Mouse (Mus musculus) layer of hippocampus, postnatal 10 days (tissue): ENCODE data around the gene Ap4m1. TPM values are rescaled to one million over a fixed set of nuclear protein-coding genes. Genes with fewer than 3 reads are reported as not detected.
A peak's percentile ranks its signal among the peaks of the same experiment; 100 is the strongest.
"Not testable (repeated sequence)": the region's sequence is repeated elsewhere in the genome, so short reads cannot be mapped to it uniquely, and the experiment has no call there.

Experiments
- DNase-seq, 2 experiments: peaks; one replicate each; pipeline ENCODE4 v3.0.0; 2021; ENCODE audit warnings: low spot score in 2 of 2
- microRNA-seq, 2 experiments: library from miRNA; unstranded; fragments of <30 nt; microRNA quantifications; one replicate each; pipeline ENCODE4 v1.2.0; 2021
- total RNA-seq, 2 experiments: library from RNA; stranded (reverse); gene quantifications; 2 replicates each; pipeline ENCODE4 v1.2.3; 2021

Ap4m1 gene
- total RNA-seq, 2 experiments from 2014 or later, result 25.9 to 26.5 TPM

GRCm38 (mm10) chr5:138194755-138195345 lies 23.0 kb downstream of the Ap4m1 start:
- DNase-seq, result peak; percentile 40 to 60

- no peak for DNase-seq
Observed at GRCm38 (mm10) chr5:138195463-138195862, 23.7 kb downstream of the Ap4m1 start.

DNA sequence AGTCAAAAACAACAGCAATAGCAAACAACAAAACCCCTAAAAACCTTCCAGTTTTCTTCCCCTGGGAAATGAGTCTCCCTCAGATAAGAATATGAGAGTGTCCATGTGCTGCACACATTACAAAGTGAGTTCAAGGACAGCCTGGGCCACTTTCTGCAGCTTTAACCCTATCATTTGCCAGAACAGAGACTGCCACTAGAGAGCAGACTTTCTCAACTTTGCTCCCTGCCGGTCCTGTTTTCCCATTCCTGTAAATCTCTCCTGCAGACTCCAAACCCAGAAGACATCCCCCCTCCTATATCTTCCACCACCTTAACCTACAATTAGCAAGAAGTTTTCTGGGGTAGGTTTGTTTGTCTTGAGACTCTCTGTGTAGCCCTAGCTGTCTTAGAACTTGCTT lies 27.8 kb downstream of the Ap4m1 start:
- DNase-seq, result no peak

- DNase-seq, result no peak
Observed at GRCm38 (mm10) chr5:138202086-138202485, 30.3 kb downstream of the Ap4m1 start.

GRCm38 (mm10) chr5:138207253-138207652 lies 35.5 kb downstream of the Ap4m1 start:
- DNase-seq, result no peak

GRCm38 (mm10) chr5:138207873-138208272 lies 36.1 kb downstream of the Ap4m1 start:
- DNase-seq, result no peak

DNA sequence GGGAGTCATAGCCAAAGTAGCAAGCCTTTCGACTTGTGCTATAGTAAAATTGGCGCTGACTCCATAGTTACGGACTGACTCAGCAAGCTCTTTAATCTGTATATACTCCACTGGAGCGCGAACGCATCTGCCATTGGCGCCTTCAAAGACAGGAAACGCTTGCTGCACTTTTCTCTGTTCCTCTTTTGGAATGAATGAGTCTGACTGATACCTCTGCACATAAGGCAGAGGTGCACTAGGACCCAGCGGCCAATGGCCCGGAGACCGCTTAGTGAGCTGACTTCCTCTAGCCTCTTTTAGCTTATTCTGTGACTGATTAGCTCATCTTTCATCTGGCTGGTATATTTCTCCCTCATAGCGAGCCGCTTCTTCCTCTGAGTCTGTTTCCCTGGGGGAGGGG lies 44.8 kb downstream of the Ap4m1 start:
- DNase-seq, result not testable (repeated sequence)

DNA sequence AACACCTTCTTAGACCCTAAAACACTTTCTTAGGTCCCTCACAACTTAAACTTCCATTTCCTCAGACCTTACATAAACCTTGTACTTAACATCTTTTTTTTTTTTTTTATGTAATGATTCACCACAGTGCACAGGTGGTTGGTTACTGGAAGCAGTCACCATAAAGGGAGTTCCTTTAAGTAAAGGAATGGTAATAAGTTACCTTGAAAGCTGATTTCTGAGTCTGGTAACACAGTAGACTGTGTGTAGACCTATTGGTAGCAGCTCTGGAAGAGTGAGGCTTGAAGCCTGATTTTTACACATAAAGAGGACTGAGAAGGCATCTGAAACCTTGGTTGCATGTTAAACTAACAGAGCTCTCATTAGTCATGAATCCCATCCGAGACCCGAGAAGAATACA lies 48.1 kb downstream of the Ap4m1 start:
- no peak for DNase-seq

GRCm38 (mm10) chr5:138222111-138222510 lies 50.3 kb downstream of the Ap4m1 start:
- DNase-seq, result peak; percentile 93 to 95

GRCm38 (mm10) chr5:138223287-138223686 lies 51.5 kb downstream of the Ap4m1 start:
- DNase-seq, result no peak

GRCm38 (mm10) chr5:138225700-138226099 lies 53.9 kb downstream of the Ap4m1 start, which contains the start of gene Nxpe5:
Gene Nxpe5, plus strand, starts transcription at chr5:138225898.
- DNase-seq, result no peak

DNA sequence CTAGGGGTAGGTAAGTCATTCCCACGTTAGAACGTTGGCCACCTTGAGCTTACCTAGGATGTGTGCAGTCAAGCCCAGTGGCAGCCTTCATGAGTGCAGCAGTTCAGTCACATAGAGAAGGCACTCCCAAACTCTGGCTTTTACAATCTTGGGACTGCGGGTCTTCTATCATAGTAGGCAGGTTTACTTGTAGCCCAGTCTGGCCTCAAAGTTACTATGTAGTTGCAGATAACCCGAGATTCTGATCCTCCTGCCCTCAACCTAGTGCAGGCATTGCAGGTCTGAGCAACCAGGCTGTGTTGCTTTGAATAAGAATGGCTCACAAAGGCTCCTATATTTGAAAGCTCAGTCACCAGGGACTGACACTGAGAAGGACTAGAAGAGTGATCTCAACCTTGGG lies 54.7 kb downstream of the Ap4m1 start:
- DNase-seq, result no peak

GRCm38 (mm10) chr5:138227367-138227766 lies 55.6 kb downstream of the Ap4m1 start:
- no peak for DNase-seq

GRCm38 (mm10) chr5:138228026-138228425 lies 56.2 kb downstream of the Ap4m1 start:
- peak; percentile 26 to 35 for DNase-seq

GRCm38 (mm10) chr5:138229511-138229910 lies 57.7 kb downstream of the Ap4m1 start:
- DNase-seq, result no peak

Small RNAs within 50 kb of the gene (microRNA-seq; reads per million reads assigned to microRNA genes)
- gene Mir106b, result 1,123 to 1,441 reads per million in 2 experiments
- gene Mir25, result 96.7 to 146 reads per million in 2 experiments
- gene Mir93, result 5,135 to 5,705 reads per million in 2 experiments

Other genes with a start within 250 kb of the Ap4m1 start
- gene Gjc3, start 208.9 kb upstream of the Ap4m1 start, total RNA-seq, result 1 to 10 TPM; 5.7 to 6.1 TPM
- gene Azgp1, start 190.5 kb upstream of the Ap4m1 start, total RNA-seq, result not detected
- not detected for gene Smok3a, start 150.7 kb upstream of the Ap4m1 start, total RNA-seq
- gene Smok3b, start 150.6 kb upstream of the Ap4m1 start, total RNA-seq, result not detected
- not detected for gene Smok3c, start 118.8 kb upstream of the Ap4m1 start, total RNA-seq
- gene Zkscan1, start 86.9 kb upstream of the Ap4m1 start, total RNA-seq, result 10 to 100 TPM; 38.4 to 43.5 TPM
- 10 to 100 TPM; 23.0 to 26.6 TPM for gene Zscan21, start 55.1 kb upstream of the Ap4m1 start, total RNA-seq
- 10 to 100 TPM; 10.8 to 14.3 TPM for gene Zfp113, start 16.3 kb upstream of the Ap4m1 start, total RNA-seq
- gene Cops6, start 10.9 kb upstream of the Ap4m1 start, total RNA-seq, result 100 to 1,000 TPM; 129 to 145 TPM
- 10 to 100 TPM; 20.8 to 25.6 TPM for gene Mcm7, start 420 bp downstream of the Ap4m1 start, total RNA-seq
- gene Taf6, start 15.4 kb downstream of the Ap4m1 start, total RNA-seq, result 10 to 100 TPM; 26.2 to 30.0 TPM
- 10 to 100 TPM; 15.4 to 17.6 TPM for gene Cnpy4, start 15.5 kb downstream of the Ap4m1 start, total RNA-seq
- gene Mblac1, start 22.3 kb downstream of the Ap4m1 start, total RNA-seq, result 10 to 100 TPM; 11.4 to 14.2 TPM
- under 1 TPM in 1 of 2 experiments, not detected in 1; 0.21 TPM for gene Nxpe5, start 53.9 kb downstream of the Ap4m1 start, total RNA-seq
- 10 to 100 TPM; 66.1 to 73.3 TPM for gene Lamtor4, start 83.5 kb downstream of the Ap4m1 start, total RNA-seq
- gene BC037034, start 92.0 kb downstream of the Ap4m1 start, total RNA-seq, result 10 to 100 TPM; 76.0 to 84.4 TPM
- gene Gal3st4, start 100.8 kb downstream of the Ap4m1 start, total RNA-seq, result 1 to 10 TPM; 2.8 TPM
- gene Gm43720, start 108.0 kb downstream of the Ap4m1 start, total RNA-seq, result not detected
- gene Gpc2, start 108.0 kb downstream of the Ap4m1 start, total RNA-seq, result 10 to 100 TPM; 11.2 to 11.8 TPM
- 1 to 10 TPM; 3.3 to 4.1 TPM for gene Stag3, start 108.2 kb downstream of the Ap4m1 start, total RNA-seq
- not detected for gene Pvrig, start 170.0 kb downstream of the Ap4m1 start, total RNA-seq